Mouse (Mus musculus) liver, adult (tissue): Measurements from ENCODE around the gene Gm49318.

Experiments
- GATA4 ChIP-seq: IDR thresholded peaks from 2 replicates; pipeline ENCODE4 v1.6.1; 2014; ENCODE audit warnings: mild to moderate bottlenecking, low read length; ENCODE audit not compliant: insufficient replicate concordance

Gm49318 gene

DNA sequence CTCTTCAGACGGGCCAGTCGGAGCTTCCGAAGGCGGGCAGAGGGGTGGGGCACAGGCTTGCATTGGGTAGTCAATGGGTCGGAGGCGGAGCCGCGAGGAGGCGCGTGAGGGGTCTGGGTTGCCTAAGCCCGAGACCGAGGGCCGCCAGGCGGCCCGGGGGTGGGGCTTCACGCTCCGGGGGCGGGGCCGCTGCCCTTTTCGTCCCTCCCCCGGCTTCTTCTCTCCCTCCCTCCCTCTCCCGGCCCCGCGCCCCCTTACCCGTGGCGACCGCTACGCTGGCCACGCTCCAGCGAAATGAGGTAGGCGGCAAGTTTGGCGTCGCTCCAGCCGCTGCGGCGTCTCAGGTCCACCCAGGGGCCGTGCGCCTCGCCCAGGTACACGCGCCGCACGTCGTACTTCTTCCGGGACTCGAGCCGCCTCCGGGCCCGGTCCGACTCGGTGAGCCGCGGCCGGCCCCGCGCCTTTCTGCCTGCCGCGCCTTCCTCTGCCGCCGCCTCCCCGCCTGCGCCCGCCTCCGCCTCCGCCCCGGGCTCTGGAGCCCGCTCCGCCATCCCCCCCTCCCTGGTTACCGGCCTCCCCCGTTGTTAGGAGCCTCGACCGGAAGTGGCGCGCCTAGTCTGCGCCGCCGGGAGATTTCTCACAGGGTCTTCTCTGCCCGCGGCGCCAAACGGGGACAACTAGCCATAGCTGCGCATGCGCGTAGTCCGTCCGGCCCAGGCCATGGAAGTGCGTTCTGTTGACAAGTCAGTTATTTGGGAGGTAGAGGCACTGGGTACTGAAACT is at the start of gene Gm49318, which contains the start of gene Zfp653:
TSS of gene Gm49318 (minus strand) at position 469 of the 783 bp plus-strand sequence.
TSS of gene Zfp653 (minus strand) at position 586 of the 783 bp plus-strand sequence.
- TF ChIP-seq GATA4: peak; percentile 8; the same call in 1 of the 2 replicates

DNA sequence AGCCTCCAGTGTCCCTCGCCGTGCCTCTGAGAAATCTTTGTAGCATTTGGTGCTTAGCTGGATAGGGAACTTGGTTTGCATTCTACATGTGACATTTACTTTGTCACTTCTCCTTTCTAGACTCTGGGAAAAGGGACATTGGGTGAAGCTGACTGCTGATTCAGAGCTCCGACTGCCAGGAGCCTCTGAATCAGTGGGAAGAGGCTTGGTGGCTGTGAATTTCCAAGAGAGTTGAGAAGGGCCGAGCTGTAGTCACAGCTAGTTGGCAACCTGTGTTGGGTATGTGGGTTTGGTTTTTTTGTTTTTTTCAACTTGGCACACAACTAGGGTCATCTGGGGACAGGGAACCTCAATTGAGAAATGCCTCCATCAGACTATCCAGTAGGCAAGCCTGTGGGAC is 48.5 kb upstream of the Gm49318 start:
- no peak for TF ChIP-seq GATA4

DNA sequence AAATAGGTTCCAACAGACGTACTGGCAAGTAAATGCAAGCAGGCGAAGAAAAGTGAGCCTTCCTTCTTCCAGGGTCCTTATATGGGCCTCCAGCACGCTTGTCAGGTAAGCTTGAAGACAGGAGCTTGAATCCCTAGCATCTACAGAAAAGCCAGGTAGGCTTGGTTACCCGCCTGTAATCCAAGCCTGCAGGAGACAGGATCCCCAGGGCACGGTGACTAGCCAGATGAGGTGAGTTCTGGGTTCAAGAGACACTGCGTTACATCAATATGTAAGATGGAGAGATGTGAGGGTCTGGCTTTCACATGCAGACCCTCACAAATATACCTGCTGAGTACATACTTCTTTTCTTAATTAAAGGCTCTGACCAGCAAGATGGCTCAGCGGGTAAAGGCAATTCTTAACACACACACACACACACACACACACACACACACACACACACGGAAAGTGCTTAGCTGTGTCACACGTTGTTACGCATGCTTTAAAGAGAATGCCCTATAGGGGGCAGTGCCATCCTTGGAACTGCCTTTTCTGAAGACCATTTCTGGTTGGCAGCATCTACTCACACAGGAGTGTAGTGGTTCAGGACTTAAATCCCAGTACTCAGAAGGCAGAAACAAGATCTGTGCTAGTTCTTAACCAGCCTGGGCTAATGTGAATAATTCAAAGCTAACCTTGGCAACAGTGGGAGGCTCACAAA is 46.8 kb upstream of the Gm49318 start:
- no peak for TF ChIP-seq GATA4

DNA sequence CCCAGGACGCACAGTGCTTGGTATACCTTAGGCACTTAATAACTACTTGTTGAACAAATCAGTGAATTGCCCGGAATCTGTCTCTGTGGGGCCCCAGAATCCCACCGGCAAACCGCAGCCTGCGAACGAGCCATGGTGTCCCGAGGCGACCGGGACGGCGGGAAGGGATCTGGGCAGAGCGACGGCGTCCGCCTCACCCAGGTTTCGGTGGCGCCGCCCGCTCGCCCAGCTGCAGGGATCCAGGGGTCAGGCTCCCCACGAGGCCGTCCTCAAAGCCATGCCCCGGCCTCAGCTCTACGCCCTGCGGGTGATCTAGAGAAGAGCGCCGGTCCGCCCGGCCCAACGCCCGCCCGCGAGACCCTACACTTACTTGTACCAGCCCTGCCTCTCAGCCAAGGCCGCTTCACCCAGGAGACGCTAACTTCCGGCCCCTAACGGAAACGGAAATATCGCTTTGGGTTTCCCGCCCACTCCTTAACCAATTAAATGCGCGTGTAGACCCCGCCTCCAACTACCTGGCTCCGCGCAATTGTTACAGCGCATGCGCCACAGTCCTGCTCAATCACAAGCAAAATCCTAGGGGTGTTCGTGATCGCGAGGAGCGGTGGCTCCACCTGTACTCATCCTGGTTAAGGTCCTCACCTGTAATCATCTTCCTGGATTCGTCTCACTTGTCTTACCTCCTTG is 45.8 kb upstream of the Gm49318 start, which contains the start of gene Elof1:
TSS of gene Elof1 (minus strand) at position 433 of the 687 bp plus-strand sequence.
- TF ChIP-seq GATA4: no peak

DNA sequence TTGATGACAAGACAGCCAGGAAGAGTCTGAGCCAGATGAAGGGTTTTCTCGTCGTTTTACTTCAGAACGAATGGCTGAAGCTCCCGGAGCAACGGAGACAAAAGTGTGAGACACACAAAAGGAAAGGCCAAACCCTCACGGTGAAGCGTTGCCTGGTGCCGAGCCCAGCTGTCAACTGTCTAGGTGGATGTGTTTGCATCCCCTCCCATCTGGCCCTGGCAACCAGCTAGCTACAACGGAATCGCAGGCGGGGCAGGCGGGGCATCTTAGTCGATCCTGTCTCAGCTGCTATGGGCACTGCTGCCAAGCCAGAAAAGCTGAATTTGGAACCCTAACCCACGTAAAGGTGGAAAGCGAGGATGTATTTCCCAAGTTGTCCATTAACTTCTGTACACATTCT is 45.0 kb upstream of the Gm49318 start:
- no peak for TF ChIP-seq GATA4

DNA sequence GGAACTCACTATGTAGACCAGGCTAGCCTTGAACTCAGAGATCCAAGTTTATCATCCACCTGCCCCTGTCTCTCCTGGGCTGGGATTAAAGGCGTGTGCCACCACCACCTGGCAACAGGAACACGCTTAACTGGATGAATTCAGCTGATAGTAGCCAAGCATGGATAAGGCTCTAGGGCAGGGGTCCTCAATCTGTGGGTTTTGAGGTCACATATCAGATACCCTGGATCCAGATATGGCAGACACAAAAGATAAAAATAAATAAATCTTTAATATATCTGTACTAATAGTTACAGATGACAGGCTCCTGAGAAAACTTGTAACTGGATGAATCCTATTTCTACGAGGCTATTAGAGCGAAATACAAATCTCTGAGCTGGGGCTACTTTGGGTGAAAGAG is 44.6 kb upstream of the Gm49318 start:
- no peak for TF ChIP-seq GATA4

DNA sequence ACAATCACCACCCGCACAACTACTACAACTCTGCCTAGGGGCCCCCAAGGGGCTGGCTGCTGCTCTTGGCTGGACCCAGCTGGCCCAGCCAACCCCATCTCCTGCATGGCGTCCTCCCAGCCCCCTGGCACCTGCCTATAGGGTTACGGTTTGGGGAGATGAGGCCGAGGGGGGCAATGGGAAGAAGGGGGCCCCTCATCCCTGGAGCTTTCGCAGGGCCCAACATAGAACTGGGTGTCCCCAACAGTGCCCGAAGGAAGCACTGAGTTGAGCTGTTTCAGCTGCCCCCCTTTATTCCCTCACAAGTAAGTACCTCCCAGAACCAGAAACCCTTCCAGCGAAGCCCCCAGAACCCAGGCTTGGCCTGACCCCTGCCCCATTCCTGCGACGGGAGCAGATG is 37.1 kb upstream of the Gm49318 start:
- no peak for TF ChIP-seq GATA4

DNA sequence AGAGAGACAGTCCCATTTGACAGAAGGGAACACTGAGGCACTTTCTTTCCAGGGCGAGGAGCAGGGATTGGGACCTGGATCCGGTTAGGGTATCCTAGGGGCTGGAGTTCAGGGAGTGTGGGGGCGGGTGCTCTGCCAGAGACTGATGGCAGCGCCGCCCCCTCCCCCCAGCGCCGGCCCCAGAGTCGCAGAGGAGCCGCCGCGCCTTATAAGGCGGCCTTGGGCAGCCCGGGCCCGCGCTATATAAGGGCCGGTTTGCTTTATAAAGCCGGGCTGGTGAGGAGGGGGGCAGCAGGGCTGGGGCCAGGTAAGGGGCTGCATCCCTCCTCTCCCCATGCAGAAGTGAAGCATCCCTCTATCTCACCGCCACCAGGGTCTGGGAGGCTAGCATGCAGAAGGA is 28.9 kb upstream of the Gm49318 start:
- no peak for TF ChIP-seq GATA4

DNA sequence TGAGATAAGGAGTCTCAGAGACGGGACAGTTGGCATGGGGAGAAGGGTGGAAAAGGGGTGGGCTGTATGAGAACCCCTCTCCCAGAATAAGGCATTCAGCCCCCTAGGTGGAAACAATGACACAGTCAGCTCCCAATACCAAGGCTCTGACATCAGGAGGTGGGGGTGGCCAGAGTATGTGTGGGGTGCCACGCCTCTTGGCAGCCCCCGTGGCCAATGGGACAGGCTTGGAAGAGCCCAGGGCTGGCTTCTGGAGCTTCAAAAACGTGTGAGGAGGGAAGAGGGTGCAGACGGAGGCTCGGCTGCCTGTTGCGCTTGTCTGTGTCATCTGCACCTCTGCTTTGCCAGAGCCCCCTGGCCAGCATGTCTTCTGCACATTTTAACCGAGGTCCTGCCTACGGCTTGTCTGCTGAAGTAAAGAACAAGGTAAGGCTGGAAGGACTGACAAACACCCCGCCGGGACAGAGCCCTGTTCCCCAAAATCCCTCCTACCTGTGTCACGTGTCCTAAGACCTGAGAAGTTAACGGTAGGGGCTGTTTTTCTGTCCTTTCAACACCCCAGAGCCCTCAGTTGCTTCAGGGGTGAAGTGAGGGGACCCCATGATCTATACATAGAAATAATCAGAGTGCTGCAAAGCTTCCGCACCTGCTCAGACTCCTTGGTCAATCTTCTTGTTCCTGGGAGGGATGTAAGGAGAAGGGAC is 28.1 kb upstream of the Gm49318 start, which contains the start of gene Cnn1:
TSS of gene Cnn1 (plus strand) at position 224 of the 704 bp plus-strand sequence.
- no peak for TF ChIP-seq GATA4

DNA sequence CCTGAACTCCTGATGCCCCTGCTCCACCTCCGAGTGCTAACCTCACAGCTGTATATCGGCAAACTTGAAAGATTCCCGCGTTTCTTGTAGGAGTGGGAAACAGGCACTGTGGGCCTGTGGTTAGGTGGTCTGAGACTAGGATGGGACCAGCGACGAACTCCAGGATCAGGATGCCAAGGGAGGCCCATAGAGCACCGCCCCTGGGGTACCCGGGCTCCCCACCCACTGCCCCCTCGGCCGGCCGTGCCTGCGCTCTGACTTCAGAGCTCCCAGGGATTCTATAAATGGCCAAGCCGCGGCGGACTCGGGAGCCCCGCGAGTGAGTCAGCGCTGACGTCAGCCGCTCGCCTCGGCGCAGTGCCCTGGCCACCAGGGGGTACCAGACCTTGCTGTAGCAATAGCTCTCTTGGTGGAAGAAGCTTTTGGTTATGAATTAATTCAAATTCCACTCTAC is 24.8 kb upstream of the Gm49318 start:
- no peak for TF ChIP-seq GATA4

DNA sequence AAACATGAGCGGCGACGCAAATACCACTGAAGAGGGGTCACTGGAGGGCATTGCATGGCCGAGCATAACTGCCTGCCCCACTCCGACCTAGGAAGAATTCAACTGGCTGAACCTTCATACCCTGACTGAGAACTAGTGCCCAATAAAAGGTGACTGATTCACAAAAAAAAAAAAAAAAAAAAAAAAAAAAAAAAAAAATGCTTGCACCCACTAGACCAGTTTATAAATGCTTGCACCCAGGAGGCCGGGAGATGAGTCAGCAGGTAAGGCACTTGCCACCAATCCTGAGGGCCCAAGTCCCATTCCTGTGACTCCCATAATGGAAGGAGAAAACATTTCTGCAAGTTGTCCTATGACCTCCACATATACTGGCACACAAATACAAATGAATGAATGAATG is 21.7 kb upstream of the Gm49318 start:
- TF ChIP-seq GATA4: no peak

DNA sequence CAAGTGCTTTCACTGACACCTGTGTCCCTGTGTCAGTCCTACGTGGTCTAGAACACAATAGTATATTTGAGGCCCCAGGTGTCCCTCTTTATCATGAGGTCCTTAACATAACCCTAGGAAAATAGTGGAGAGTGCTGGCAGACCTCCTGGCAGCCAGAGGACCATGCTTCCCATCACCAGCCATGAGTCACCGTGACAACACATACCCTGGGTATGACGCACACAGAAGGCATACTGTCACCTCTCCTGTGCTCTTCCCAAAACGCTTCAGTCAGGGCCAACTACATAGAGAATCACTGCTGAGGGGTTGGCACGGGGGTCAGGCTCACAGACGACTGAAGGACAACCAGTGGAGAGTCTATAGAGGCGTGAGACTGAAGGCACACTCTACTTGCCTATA is 18.9 kb upstream of the Gm49318 start:
- TF ChIP-seq GATA4: no peak

DNA sequence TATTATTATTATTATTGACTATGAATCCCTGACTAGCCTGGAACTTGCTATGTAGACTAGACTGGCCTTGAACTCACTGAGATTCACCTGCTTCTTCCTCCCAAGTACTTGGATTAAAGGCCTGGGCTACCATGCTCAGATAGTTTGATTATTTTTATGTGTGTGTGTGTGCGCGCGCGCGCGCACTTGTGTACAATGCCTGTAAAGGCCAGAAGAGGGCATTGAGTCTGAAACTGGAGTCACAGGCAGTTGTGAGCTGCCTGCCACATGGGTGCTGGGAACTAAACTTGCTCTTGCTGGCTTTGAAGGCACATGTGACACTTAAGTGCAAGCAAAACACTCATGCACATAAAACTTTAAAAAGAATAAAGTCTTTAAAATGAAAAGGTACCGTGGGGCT is 18.2 kb upstream of the Gm49318 start:
- TF ChIP-seq GATA4: no peak

DNA sequence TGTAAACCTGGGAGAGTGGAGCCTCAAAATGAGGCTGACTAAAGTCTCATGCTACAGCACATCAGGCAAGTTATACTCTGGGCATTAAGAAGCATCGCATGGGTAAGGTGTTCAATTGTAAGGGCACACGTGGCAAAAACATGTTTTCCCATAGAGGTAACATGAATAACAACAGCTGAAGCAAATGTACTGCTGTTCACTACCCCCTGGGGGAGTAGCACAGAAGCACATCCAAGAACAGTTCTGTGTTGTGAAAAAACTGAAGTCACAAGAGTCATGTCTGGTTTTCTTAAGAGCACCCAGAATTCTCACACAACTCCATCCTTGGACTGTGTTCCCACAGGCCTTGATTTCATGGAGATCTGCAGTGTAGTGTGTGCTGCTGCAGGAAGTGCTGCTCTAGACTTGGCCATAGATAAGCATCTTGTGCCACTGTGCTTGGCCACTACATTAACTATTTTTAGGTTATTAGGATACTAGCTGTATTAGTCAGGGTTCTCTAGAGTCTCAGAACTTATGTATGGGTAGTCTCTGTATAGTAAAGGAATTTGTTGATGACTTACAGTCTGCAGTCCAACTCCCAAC is 16.1 kb upstream of the Gm49318 start:
- no peak for TF ChIP-seq GATA4

DNA sequence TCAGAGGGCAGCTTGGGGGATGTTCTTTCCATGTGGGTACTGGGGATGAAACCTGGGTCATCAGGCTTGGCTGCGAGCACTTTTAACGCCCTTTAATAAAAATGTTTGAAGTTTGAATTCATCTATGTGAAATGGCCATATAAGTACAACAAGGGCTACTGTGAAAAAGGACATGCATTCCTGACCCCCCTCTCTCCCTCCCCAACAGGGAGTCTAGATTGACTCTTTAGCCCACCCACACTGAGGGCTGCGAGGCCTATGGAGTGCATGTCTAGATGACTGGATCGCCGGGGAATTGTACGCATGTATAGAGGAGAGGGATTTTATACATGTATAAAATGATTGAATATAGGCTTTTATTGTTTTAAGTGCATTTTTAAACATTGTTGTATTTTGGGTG is 15.0 kb upstream of the Gm49318 start:
- no peak for TF ChIP-seq GATA4
